Mouse (Mus musculus) CH12.LX (cell line): ENCODE results near the gene Mettl17. TPM values are rescaled to one million over a fixed set of nuclear protein-coding genes. Genes with fewer than 3 reads are reported as not detected.

Source experiments
- DNase-seq: peaks from one replicate; pipeline ENCODE4 v3.0.0-alpha.2; 2013; ENCODE audit errors: extremely low read depth
- H3K27ac ChIP-seq: 2 replicates; pipeline ENCODE4 v1.5.1; 2012; ENCODE audit warnings: low read depth, mild to moderate bottlenecking, control low read depth, moderate library complexity; ENCODE audit not compliant: insufficient read depth
- H3K27me3 ChIP-seq: replicated peaks from 2 replicates; pipeline ENCODE3; 2012; ENCODE audit warnings: inconsistent platforms
- H3K36me3 ChIP-seq, 2 experiments: replicated peaks in 1 of 2; 2 replicates each; pipeline versions ENCODE3 to v1.6.1; 2012; ENCODE audit warnings: inconsistent platforms in 1 of 2, low read length in 1 of 2, mild to moderate bottlenecking in 1 of 2, mixed read lengths in 1 of 2, moderate library complexity in 1 of 2; ENCODE audit not compliant: control insufficient read depth in 1 of 2, insufficient read depth in 1 of 2
- H3K4me1 ChIP-seq, 2 experiments: 2 replicates each; pipeline ENCODE4 v1.6.1; 2012; ENCODE audit warnings: inconsistent platforms in 1 of 2, moderate library complexity in 1 of 2; ENCODE audit not compliant: insufficient read depth in 2 of 2, control insufficient read depth in 1 of 2
- H3K4me2 ChIP-seq: 2 replicates; pipeline ENCODE4 v1.6.1; 2012; ENCODE audit warnings: low read depth, mild to moderate bottlenecking, control low read depth; ENCODE audit not compliant: poor library complexity, insufficient read depth, severe bottlenecking
- H3K4me3 ChIP-seq, 3 experiments: fragments of 150-350 bp in 1 of 3; sonication (generic) in 1 of 3; replicated peaks in 1 of 3; 2 replicates each; pipeline versions ENCODE3 to v1.5.1; 2011 to 2012; ENCODE audit warnings: low read depth in 2 of 3, low read length in 2 of 3, mild to moderate bottlenecking in 2 of 3, moderate library complexity in 2 of 3, control low read depth in 1 of 3, improper control_type of control experiment in 1 of 3, inconsistent platforms in 1 of 3, mixed read lengths in 1 of 3; ENCODE audit not compliant: poor library complexity in 1 of 3
- H3K79me2 ChIP-seq: replicated peaks from 2 replicates; pipeline ENCODE4 v1.6.1; 2012; ENCODE audit warnings: mild to moderate bottlenecking, moderate library complexity; ENCODE audit not compliant: control insufficient read depth, poor library complexity, insufficient read depth, severe bottlenecking; ENCODE audit errors: extremely low read depth
- H3K9ac ChIP-seq: 2 replicates; pipeline ENCODE4 v1.6.1; 2012; ENCODE audit warnings: low read depth, mild to moderate bottlenecking, control low read depth, moderate library complexity; ENCODE audit not compliant: insufficient read depth
- H3K9me3 ChIP-seq: replicated peaks from 2 replicates; pipeline ENCODE3; 2012; ENCODE audit warnings: low read length, inconsistent platforms, mixed read lengths
- CHD2 ChIP-seq: IDR thresholded peaks from 2 replicates; pipeline ENCODE4 v1.6.1; 2011; ENCODE audit warnings: low read length, improper control_type of control experiment
- ELF1 ChIP-seq: IDR thresholded peaks from 2 replicates; pipeline ENCODE4 v1.6.1; 2014; ENCODE audit warnings: low read depth, mild to moderate bottlenecking, inconsistent platforms, low read length, improper control_type of control experiment
- GABPA ChIP-seq: IDR thresholded peaks from 2 replicates; pipeline ENCODE4 v1.6.1; 2012; ENCODE audit warnings: low read depth, low read length, improper control_type of control experiment, inconsistent platforms; ENCODE audit not compliant: insufficient replicate concordance
- HCFC1 ChIP-seq: IDR thresholded peaks from 2 replicates; pipeline ENCODE4 v1.6.1; 2012; ENCODE audit warnings: low read depth, mild to moderate bottlenecking, inconsistent platforms, low read length, improper control_type of control experiment
- IRF4 ChIP-seq: IDR thresholded peaks from 2 replicates; pipeline ENCODE4 v1.6.1; 2014; ENCODE audit warnings: low read depth, mild to moderate bottlenecking, inconsistent platforms, low read length, improper control_type of control experiment
- JUND ChIP-seq: conservative IDR thresholded peaks from 2 replicates; pipeline ENCODE4 v1.6.1; 2011; ENCODE audit warnings: low read depth, low read length, improper control_type of control experiment
- MAX ChIP-seq: IDR thresholded peaks from 2 replicates; pipeline ENCODE4 v1.6.1; 2011; ENCODE audit warnings: low read length, improper control_type of control experiment
- MAZ ChIP-seq: IDR thresholded peaks from 2 replicates; pipeline ENCODE4 v1.6.1; 2012; ENCODE audit warnings: low read depth, mild to moderate bottlenecking, inconsistent platforms, low read length, improper control_type of control experiment, moderate library complexity
- MEF2A ChIP-seq: IDR thresholded peaks from 2 replicates; pipeline ENCODE4 v1.6.1; 2014; ENCODE audit warnings: low read depth, mild to moderate bottlenecking, inconsistent platforms, low read length, improper control_type of control experiment, borderline replicate concordance
- MYC ChIP-seq: IDR thresholded peaks from 2 replicates; pipeline ENCODE4 v1.6.1; 2011; ENCODE audit warnings: low read depth, mild to moderate bottlenecking, improper control_type of control experiment, low read length
- NELFE ChIP-seq: IDR thresholded peaks from 2 replicates; pipeline ENCODE4 v1.6.1; 2011; ENCODE audit warnings: low read depth, low read length, improper control_type of control experiment
- PAX5 ChIP-seq: IDR thresholded peaks from 2 replicates; pipeline ENCODE4 v1.6.1; 2012; ENCODE audit warnings: low read length, inconsistent platforms, mixed read lengths
- RAD21 ChIP-seq: IDR thresholded peaks from 2 replicates; pipeline ENCODE4 v1.6.1; 2011; ENCODE audit warnings: low read depth, mild to moderate bottlenecking, low read length, improper control_type of control experiment, moderate library complexity
- RCOR1 ChIP-seq: conservative IDR thresholded peaks from 2 replicates; pipeline ENCODE4 v1.6.1; 2012; ENCODE audit warnings: low read depth, mild to moderate bottlenecking, inconsistent platforms, low read length, improper control_type of control experiment
- SIN3A ChIP-seq: IDR thresholded peaks from 2 replicates; pipeline ENCODE4 v1.6.1; 2012; ENCODE audit warnings: low read length, improper control_type of control experiment, inconsistent platforms
- SMC3 ChIP-seq: IDR thresholded peaks from 2 replicates; pipeline ENCODE4 v1.6.1; 2011; ENCODE audit warnings: low read depth, low read length, improper control_type of control experiment
- TBP ChIP-seq: conservative IDR thresholded peaks from 2 replicates; pipeline ENCODE4 v1.6.1; 2011; ENCODE audit warnings: low read depth, low read length, improper control_type of control experiment
- USF1 ChIP-seq: IDR thresholded peaks from 2 replicates; pipeline ENCODE4 v1.6.1; 2014; ENCODE audit warnings: low read depth, mild to moderate bottlenecking, inconsistent platforms, low read length, improper control_type of control experiment
- dilution Hi-C: fragments of 300-500 bp; cut with MboI; formaldehyde crosslinking; loops from 2 replicates; pipeline ENCODE4 v1.14.3; 2020; ENCODE audit warnings: low sequenced_read_pairs; ENCODE audit not compliant: extremely low pct_unique_long_range_greater_than_20kb, extremely low pct_ligation_motif_present
- in situ Hi-C: fragments of 300-500 bp; cut with MboI; formaldehyde crosslinking; loops from 3 replicates; pipeline ENCODE4 v1.14.3; 2019; ENCODE audit warnings: low sequenced_read_pairs, low pct_ligation_motif_present, low pct_unique_long_range_greater_than_20kb, mixed read lengths
- polyA plus RNA-seq: library from polyadenylated mRNA; unstranded; fragments of >175 nt; gene quantifications from 2 replicates; pipeline ENCODE4 v1.2.1, GENCODE M21; 2012; ENCODE audit warnings: low read depth; ENCODE audit not compliant: insufficient read length
- total RNA-seq, 2 experiments: library from RNA; depleted of rRNA; stranded (reverse); fragments of 300-350 nt in 1 of 2; fragments of >200 nt in 1 of 2; gene quantifications; 2 replicates each; pipeline ENCODE4 v1.2.3; 2012 to 2014

Mettl17 gene
- total and polyA plus RNA-seq, 3 experiments, result 19.5 to 32.0 (median 26.2) TPM

- H3K79me2 ChIP-seq, result no peaks in the 10 kb centered on the region
- no peak overlapping the region for H3K4me2 ChIP-seq
- H3K36me3 ChIP-seq, result no peaks in the 10 kb centered on the region
- DNase-seq, result peak; percentile 41
- H3K27me3 ChIP-seq, result peaks cover 6% of the 10 kb centered on the region
- H3K9me3 ChIP-seq, result no peaks in the 10 kb centered on the region
- TF ChIP-seq MAX, result no peak
- TF ChIP-seq CHD2, result no peak
- peak; percentile 32; the same call in 1 of the 2 replicates for TF ChIP-seq ELF1
- TF ChIP-seq MEF2A, result peak; percentile 70; the same call in 1 of the 2 replicates
- no peak for TF ChIP-seq TBP
- TF ChIP-seq IRF4, result peak; percentile 59
- in situ Hi-C loops, result loop anchor here (25.0 kb wide), 1 partner anchor 422 kb away; the partner anchor contains the start of gene Sall2
- H3K4me1 ChIP-seq, result peaks cover 9 to 22% of the 10 kb centered on the region in 2 experiments
- no peak overlapping the region for H3K4me3 ChIP-seq
- no peak overlapping the region for H3K27ac ChIP-seq
- H3K9ac ChIP-seq, result no peak overlapping the region
- dilution Hi-C loops, result no loop called here
Measured at GRCm38 (mm10) chr14:51915030-51915429, 30.4 kb downstream of the Mettl17 start.

DNA sequence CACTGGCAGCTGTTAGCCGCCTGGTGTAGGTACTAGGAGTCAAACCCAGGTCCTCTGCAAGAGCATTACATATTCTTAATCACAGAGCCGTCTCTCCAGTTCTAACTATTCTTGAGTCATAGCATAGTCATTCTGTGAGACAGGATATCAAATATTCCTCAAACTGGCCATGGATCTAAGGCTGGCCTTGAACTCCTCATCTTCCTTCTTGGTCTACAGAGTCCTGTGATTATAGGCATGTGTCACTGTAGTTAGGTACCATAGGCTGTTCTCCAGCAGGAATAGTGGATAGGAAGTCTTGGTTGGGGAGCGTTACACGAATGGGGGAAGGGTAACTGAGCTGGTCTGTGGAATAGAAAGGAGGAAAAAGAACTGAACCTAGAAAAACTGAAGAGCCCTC, 31.9 kb downstream of the Mettl17 start:
- Histone ChIP-seq H3K79me2 (no peaks in the 10 kb centered on the region), H3K27ac (no peak overlapping the region), H3K4me1 (peaks cover 9 to 22% of the 10 kb centered on the region in 2 experiments), H3K36me3 (no peaks in the 10 kb centered on the region), H3K4me2 (no peak overlapping the region), H3K27me3 (peaks cover 6% of the 10 kb centered on the region), H3K9me3 (no peaks in the 10 kb centered on the region), H3K4me3 (no peak overlapping the region), H3K9ac (no peak overlapping the region)
- no peak for TF ChIP-seq MAZ
- TF ChIP-seq TBP, result no peak
- TF ChIP-seq SIN3A, result no peak
- no peak for TF ChIP-seq PAX5
- no peak for TF ChIP-seq RCOR1
- TF ChIP-seq MYC, result no peak
- TF ChIP-seq USF1, result no peak
- TF ChIP-seq SMC3, result no peak
- DNase-seq, result no peak
- in situ Hi-C loops (loop anchor here (25.0 kb wide), 1 partner anchor 421 kb away; the partner anchor contains the start of gene Sall2), dilution Hi-C loops (no loop called here)

DNA sequence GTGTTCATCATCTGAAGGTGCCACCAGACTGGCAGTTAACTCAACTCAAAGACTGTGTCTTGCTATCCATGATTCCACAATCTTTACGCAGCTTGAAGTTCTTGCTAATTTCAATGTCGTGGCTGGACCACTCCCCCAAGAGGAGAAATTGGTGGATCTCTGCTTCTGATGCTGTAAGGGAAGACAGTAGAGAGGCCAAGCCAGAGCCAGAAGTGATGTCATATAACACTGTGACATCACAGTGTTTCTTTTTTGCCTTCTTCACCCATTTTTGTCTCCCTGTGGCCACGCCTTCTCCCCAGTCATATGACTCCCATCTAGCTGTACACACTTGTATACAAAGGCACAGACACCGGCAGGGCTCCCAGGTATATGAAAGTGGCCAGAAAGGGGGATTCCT, 33.5 kb downstream of the Mettl17 start, which contains the start of gene Tppp2:
Gene Tppp2, plus strand, starts transcription at position 301 of the 400 bp plus-strand sequence.
- TF ChIP-seq JUND, result no peak
- TF ChIP-seq MYC, result no peak
- TF ChIP-seq GABPA, result no peak
- no peak for TF ChIP-seq NELFE
- no peak for TF ChIP-seq HCFC1
- no peak for TF ChIP-seq RAD21
- TF ChIP-seq CHD2, result no peak
- H3K4me1 ChIP-seq, result peaks cover 9 to 22% of the 10 kb centered on the region in 2 experiments
- no peaks in the 10 kb centered on the region for H3K79me2 ChIP-seq
- no peaks in the 10 kb centered on the region for H3K9me3 ChIP-seq
- H3K4me3 ChIP-seq, result no peak within 1 kb of the TSS
- H3K9ac ChIP-seq, result no peak within 1 kb of the TSS
- in situ Hi-C loops, result loop anchor here (25.0 kb wide), 1 partner anchor 419 kb away; the partner anchor contains the start of gene Sall2
- no peaks in the 10 kb centered on the region for H3K36me3 ChIP-seq
- H3K4me2 ChIP-seq, result no peak within 1 kb of the TSS
- peaks cover 2% of the 10 kb centered on the region for H3K27me3 ChIP-seq
- no peak for DNase-seq
- H3K27ac ChIP-seq, result no peak within 1 kb of the TSS
- dilution Hi-C loops, result no loop called here
